7 mouse cellular contexts compared by ENCODE assay signal in genomic region chr11:29547249-29547751, GRCm38 (mm10). TPM values are rescaled to one million over a fixed set of nuclear protein-coding genes. Genes with fewer than 3 reads are reported as not detected.
DNase-seq lines count a peak whose midpoint lies in the region; ATAC-seq and TF ChIP-seq lines count a peak whose summit lies in the region.

No protein-coding gene starts in this region.

- H3K9ac ChIP-seq in neural tube, embryonic 11.5 days (ENCODE audit: low read length), result peak overlapping the region; percentile 91
- peak overlapping the region; percentile 94 for H3K9ac ChIP-seq in forebrain, embryonic 11.5 days (ENCODE audit: low read length)
- peak overlapping the region; percentile 94 for H3K9ac ChIP-seq in limb, embryonic 14.5 days (ENCODE audit: low read depth, low read length, severe bottlenecking)
- H3K9ac ChIP-seq in stomach, embryonic 14.5 days (replicated peaks; ENCODE audit: low read depth, low read length), result peak overlapping the region; percentile 77

- H3K27me3 ChIP-seq in neural tube, embryonic 11.5 days (ENCODE audit: control insufficient read depth, insufficient read depth, low read length), result no peaks in the 10 kb centered on the region
- no peaks in the 10 kb centered on the region for H3K27me3 ChIP-seq in forebrain, embryonic 11.5 days (ENCODE audit: control insufficient read depth, insufficient read depth, low read length)
- no peaks in the 10 kb centered on the region for H3K27me3 ChIP-seq in limb, embryonic 14.5 days (ENCODE audit: control insufficient read depth, insufficient read depth, low read length)
- H3K27me3 ChIP-seq in stomach, embryonic 14.5 days (ENCODE audit: control insufficient read depth, insufficient read depth, low read length), result no peaks in the 10 kb centered on the region

- H3K36me3 ChIP-seq in neural tube, embryonic 11.5 days (ENCODE audit: control insufficient read depth, insufficient read depth, low read length), result peaks cover 8% of the 10 kb centered on the region
- peaks cover 5% of the 10 kb centered on the region; the same call in 1 of the 2 replicates for H3K36me3 ChIP-seq in forebrain, embryonic 11.5 days (ENCODE audit: control insufficient read depth, insufficient read depth, low read length)
- H3K36me3 ChIP-seq in limb, embryonic 14.5 days (ENCODE audit: control insufficient read depth, insufficient read depth, low read length), result peaks cover 37% of the 10 kb centered on the region
- peaks cover 30% of the 10 kb centered on the region for H3K36me3 ChIP-seq in stomach, embryonic 14.5 days (ENCODE audit: control insufficient read depth, insufficient read depth, low read length)

- no peak for DNase-seq in neural tube, embryonic 11.5 days (ENCODE audit: low spot score)
- DNase-seq in neural tube, embryonic 10.5 days (ENCODE audit: extremely low spot score, low spot score), result no peak
- no peak for DNase-seq in forebrain, embryonic 11.5 days (ENCODE audit: low spot score)
- no peak for DNase-seq in limb, embryonic 14.5 days (ENCODE audit: low spot score)
- no peak for DNase-seq in yolk sac, embryonic 10.5 days (ENCODE audit: low spot score)
- DNase-seq in cerebellum, postnatal 4 days (ENCODE audit: low spot score in 2 of 2), result no peak

- ATAC-seq in neural tube, embryonic 11.5 days (ENCODE audit: insufficient read depth, low FRiP score, low TSS enrichment), result no peak; the same call in none of the 2 replicates
- ATAC-seq in forebrain, embryonic 11.5 days (replicated peaks; ENCODE audit: low FRiP score), result peak; percentile 10
- ATAC-seq in limb, embryonic 14.5 days (ENCODE audit: low FRiP score, low read depth), result peak; percentile 27
- no peak for ATAC-seq in stomach, embryonic 14.5 days (ENCODE audit: insufficient number of reproducible peaks, insufficient read depth, low FRiP score, low read depth)

- no peaks in the 10 kb centered on the region for H3K9me3 ChIP-seq in neural tube, embryonic 11.5 days (ENCODE audit: control insufficient read depth, low read length)
- no peaks in the 10 kb centered on the region for H3K9me3 ChIP-seq in forebrain, embryonic 11.5 days (ENCODE audit: control insufficient read depth, low read length)
- H3K9me3 ChIP-seq in limb, embryonic 14.5 days (ENCODE audit: control insufficient read depth, low read length), result no peaks in the 10 kb centered on the region
- no peaks in the 10 kb centered on the region for H3K9me3 ChIP-seq in stomach, embryonic 14.5 days (ENCODE audit: control insufficient read depth, low read depth, low read length)

- peak overlapping the region; percentile 79 for H3K4me3 ChIP-seq in neural tube, embryonic 11.5 days (ENCODE audit: low read depth, low read length)
- peak overlapping the region; percentile 64 for H3K4me3 ChIP-seq in forebrain, embryonic 11.5 days (ENCODE audit: low read depth, low read length)
- peak overlapping the region; percentile 81 for H3K4me3 ChIP-seq in limb, embryonic 14.5 days (replicated peaks; ENCODE audit: low read length)
- H3K4me3 ChIP-seq in stomach, embryonic 14.5 days (ENCODE audit: low read depth, low read length), result peak overlapping the region; percentile 68

- no peak for TF ChIP-seq POLR2A in limb, embryonic 14.5 days (IDR thresholded peaks at IDR 0.05; ENCODE audit: borderline replicate concordance, extremely low read depth, insufficient read depth, insufficient read length)

- under 1% methylated on average over 27 of the region's 27 CpGs for WGBS in neural tube, embryonic 11.5 days
- under 1% methylated on average over 27 of the region's 27 CpGs for WGBS in forebrain, embryonic 11.5 days
- WGBS in limb, embryonic 14.5 days, result under 1% methylated on average over 27 of the region's 27 CpGs
- under 1% methylated on average over 27 of the region's 27 CpGs for WGBS in stomach, embryonic 14.5 days

- H3K27ac ChIP-seq in neural tube, embryonic 11.5 days (ENCODE audit: low read depth, low read length), result peak overlapping the region; percentile 54; the same call in 1 of the 2 replicates
- peak overlapping the region; percentile 34; the same call in 1 of the 2 replicates for H3K27ac ChIP-seq in forebrain, embryonic 11.5 days (ENCODE audit: low read depth, low read length)
- peak overlapping the region; percentile 81 for H3K27ac ChIP-seq in limb, embryonic 14.5 days (replicated peaks; ENCODE audit: low read depth, low read length)
- peak overlapping the region; percentile 77; the same call in 1 of the 2 replicates for H3K27ac ChIP-seq in stomach, embryonic 14.5 days (ENCODE audit: low read length)

- H3K4me2 ChIP-seq in neural tube, embryonic 11.5 days (ENCODE audit: low read depth), result peak overlapping the region; percentile 48
- H3K4me2 ChIP-seq in forebrain, embryonic 11.5 days (ENCODE audit: low read depth, low read length, severe bottlenecking), result peak overlapping the region; percentile 58
- peak overlapping the region; percentile 60 for H3K4me2 ChIP-seq in limb, embryonic 14.5 days (replicated peaks; ENCODE audit: low read depth, low read length, severe bottlenecking)
- H3K4me2 ChIP-seq in stomach, embryonic 14.5 days (replicated peaks; ENCODE audit: low read depth, low read length), result peak overlapping the region; percentile 44

- no peaks in the 10 kb centered on the region for H3K4me1 ChIP-seq in neural tube, embryonic 11.5 days (ENCODE audit: control insufficient read depth, insufficient read depth, low read length)
- peaks cover 3% of the 10 kb centered on the region; the same call in 1 of the 2 replicates for H3K4me1 ChIP-seq in forebrain, embryonic 11.5 days (replicated peaks; ENCODE audit: control insufficient read depth, insufficient read depth, low read length)
- H3K4me1 ChIP-seq in limb, embryonic 14.5 days (ENCODE audit: control insufficient read depth, insufficient read depth, low read length), result peaks cover 10% of the 10 kb centered on the region
- H3K4me1 ChIP-seq in stomach, embryonic 14.5 days (ENCODE audit: control insufficient read depth, insufficient read depth, low read length), result peaks cover 8% of the 10 kb centered on the region; the same call in 1 of the 2 replicates

RNA-seq across cellular contexts. Expression of gene Clhc1, which starts 0.5 kb away (rescaled TPM):
- polyA plus RNA-seq in neural tube, embryonic 11.5 days (2014; fragmentation: Nextera tagmentation; extraction: Ambion mirVana), result 0.42 and 0.45 TPM in 2 replicates
- polyA plus RNA-seq in forebrain, embryonic 11.5 days (2014; fragmentation: Nextera tagmentation; extraction: Ambion mirVana), result 0.20 and 0.48 TPM in 2 replicates
- polyA plus RNA-seq in limb, embryonic 14.5 days (2012; rRNA removed), result 0.08 and 0.25 TPM in 2 replicates
- 0.22 TPM in 1 of 2 replicates, not detected in the other for polyA plus RNA-seq in limb, embryonic 14.5 days (2014; fragmentation: Nextera tagmentation; extraction: Ambion mirVana)
- 0.16 TPM in 1 of 2 replicates, not detected in the other for polyA plus RNA-seq in stomach, embryonic 14.5 days (2014; fragmentation: Nextera tagmentation; extraction: Ambion mirVana)

RNA-seq across cellular contexts. Expression of gene Rps27a, which starts 0.6 kb away (rescaled TPM):
- polyA plus RNA-seq in neural tube, embryonic 11.5 days (2014; fragmentation: Nextera tagmentation; extraction: Ambion mirVana), result 954 and 1,013 TPM in 2 replicates
- 898 and 939 TPM in 2 replicates for polyA plus RNA-seq in forebrain, embryonic 11.5 days (2014; fragmentation: Nextera tagmentation; extraction: Ambion mirVana)
- 1,052 and 1,847 TPM in 2 replicates for polyA plus RNA-seq in limb, embryonic 14.5 days (2012; rRNA removed)
- 1,449 and 1,511 TPM in 2 replicates for polyA plus RNA-seq in limb, embryonic 14.5 days (2014; fragmentation: Nextera tagmentation; extraction: Ambion mirVana)
- polyA plus RNA-seq in stomach, embryonic 14.5 days (2014; fragmentation: Nextera tagmentation; extraction: Ambion mirVana), result 1,383 and 1,439 TPM in 2 replicates

RNA-seq across cellular contexts. Expression of gene Mtif2, which starts 21.1 kb away (rescaled TPM):
- polyA plus RNA-seq in neural tube, embryonic 11.5 days (2014; fragmentation: Nextera tagmentation; extraction: Ambion mirVana), result 41.9 and 43.3 TPM in 2 replicates
- 45.9 and 49.9 TPM in 2 replicates for polyA plus RNA-seq in forebrain, embryonic 11.5 days (2014; fragmentation: Nextera tagmentation; extraction: Ambion mirVana)
- 21.1 and 26.5 TPM in 2 replicates for polyA plus RNA-seq in limb, embryonic 14.5 days (2012; rRNA removed)
- 31.2 and 34.9 TPM in 2 replicates for polyA plus RNA-seq in limb, embryonic 14.5 days (2014; fragmentation: Nextera tagmentation; extraction: Ambion mirVana)
- polyA plus RNA-seq in stomach, embryonic 14.5 days (2014; fragmentation: Nextera tagmentation; extraction: Ambion mirVana), result 43.2 and 43.8 TPM in 2 replicates

RNA-seq across cellular contexts. Expression of gene Prorsd1, which starts 32.5 kb away (rescaled TPM):
- 22.0 and 26.3 TPM in 2 replicates for polyA plus RNA-seq in neural tube, embryonic 11.5 days (2014; fragmentation: Nextera tagmentation; extraction: Ambion mirVana)
- polyA plus RNA-seq in forebrain, embryonic 11.5 days (2014; fragmentation: Nextera tagmentation; extraction: Ambion mirVana), result 19.3 and 24.2 TPM in 2 replicates
- polyA plus RNA-seq in limb, embryonic 14.5 days (2012; rRNA removed), result 9.8 and 15.8 TPM in 2 replicates
- polyA plus RNA-seq in limb, embryonic 14.5 days (2014; fragmentation: Nextera tagmentation; extraction: Ambion mirVana), result 32.9 and 38.0 TPM in 2 replicates
- polyA plus RNA-seq in stomach, embryonic 14.5 days (2014; fragmentation: Nextera tagmentation; extraction: Ambion mirVana), result 41.4 and 42.4 TPM in 2 replicates

Comparison
In these comparisons a context has a peak if more than half of its experiments do, and no peak if none do; other contexts are left out.
1. ATAC-seq: peak in forebrain, embryonic 11.5 days (single experiment) and limb, embryonic 14.5 days (single experiment); none in neural tube, embryonic 11.5 days (single experiment) and stomach, embryonic 14.5 days (single experiment).
2. Peak in every context shown above with its lines, with median percentiles within 50 percentile points of each other: H3K27ac ChIP-seq, H3K4me2 ChIP-seq, H3K4me3 ChIP-seq and H3K9ac ChIP-seq.